Mouse (Mus musculus): ENCODE data around the gene Lipo1.
"Not testable (repeated sequence)": the region's sequence is repeated elsewhere in the genome, so short reads cannot be mapped to it uniquely, and the experiment has no call there.

Lipo1 gene

DNA sequence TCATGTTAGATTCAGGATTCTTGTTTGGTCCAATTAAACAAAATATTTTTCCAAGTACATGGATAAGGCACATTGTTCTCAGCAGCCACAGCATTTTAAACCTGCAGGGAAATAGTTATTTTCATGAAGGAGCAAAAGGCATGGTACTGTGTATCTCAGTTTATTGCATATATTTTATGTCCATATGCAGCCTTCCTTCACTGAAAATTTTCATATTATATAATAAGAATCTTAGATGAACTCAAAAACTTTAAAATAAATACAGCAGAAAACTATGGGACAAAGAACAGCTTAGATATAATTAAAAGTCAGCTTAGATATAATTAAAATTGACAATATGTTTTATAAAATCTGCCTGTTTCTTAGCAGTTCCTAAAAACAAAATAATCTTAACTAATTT, at the start of gene Lipo1:
Gene Lipo1 (minus strand): TSS at position 101 of the 400 bp plus-strand sequence.
- DNase-seq (ENCODE audit: low read depth), result not testable (repeated sequence)

DNA sequence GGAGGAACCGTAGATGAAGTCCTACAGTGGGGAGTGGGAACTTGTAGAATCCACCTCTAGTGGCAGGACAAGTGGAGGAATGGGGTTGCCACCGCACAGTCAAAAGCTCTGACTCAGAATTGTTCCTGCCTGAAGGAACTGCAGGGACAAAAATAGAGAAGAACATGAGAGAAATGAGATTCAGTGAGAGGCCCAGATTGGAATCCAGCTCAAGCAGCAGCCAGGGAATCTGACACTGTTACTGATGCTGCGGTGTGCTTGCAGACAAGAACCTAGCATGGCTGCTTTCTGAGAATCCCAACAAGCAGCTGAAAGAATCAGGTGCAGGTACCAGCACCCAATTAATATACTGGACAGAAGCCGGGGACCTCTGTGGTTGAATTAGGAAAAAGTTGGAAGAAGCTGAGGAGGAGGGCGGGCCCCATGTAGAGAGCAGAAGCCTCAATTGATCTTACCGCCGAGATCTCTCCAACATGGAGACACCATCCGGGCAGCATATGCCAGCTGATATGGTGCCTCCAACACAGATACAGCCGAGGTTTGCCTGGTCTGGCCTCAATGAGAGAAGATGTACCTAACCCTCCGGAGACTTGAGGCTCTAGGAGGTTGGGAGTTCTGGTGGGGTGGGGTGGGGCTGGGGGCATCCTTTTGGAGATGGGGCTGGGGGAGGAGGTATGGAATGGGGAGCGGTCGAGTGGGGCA, 532 bp downstream of the Lipo1 start:
- DNase-seq (ENCODE audit: low read depth), result no peak

DNA sequence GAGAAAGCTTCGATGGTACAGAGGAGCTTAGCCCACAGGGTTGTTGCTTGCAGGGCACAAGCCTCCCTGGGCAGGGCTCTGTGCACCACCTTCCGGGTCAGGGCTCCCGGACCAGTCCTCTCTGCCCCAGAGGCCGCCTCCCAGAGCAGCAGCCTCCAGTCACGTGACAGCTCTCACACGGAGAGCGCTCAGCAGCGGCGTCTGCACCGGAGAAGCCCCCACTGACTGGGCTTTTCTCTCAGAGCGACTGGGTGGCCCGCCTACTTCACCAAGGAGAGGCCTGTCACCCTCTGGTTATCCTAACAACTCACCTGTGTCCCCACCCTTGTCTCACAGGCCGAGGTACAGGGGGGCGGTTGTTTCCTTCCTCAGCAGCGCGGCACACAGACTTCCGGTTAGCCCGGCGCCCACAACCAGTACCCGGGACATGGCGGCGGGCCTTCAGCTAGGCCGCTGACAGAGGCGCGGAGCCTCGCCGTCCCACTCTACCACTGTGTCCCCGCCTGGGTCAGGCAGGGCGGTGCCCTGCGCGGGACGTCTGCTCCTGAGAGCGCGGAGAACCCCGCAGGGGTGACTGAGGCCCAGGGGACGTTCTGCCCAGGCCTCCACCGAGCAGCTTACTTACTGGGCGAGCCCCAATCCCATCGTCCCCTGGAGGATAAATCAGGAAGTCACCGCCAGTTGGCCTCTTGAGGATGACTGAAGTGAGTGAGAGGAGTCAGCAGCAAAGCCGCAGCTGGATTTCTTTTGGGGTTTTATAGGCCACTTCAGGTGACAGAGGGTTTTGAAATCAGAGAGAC, 25.8 kb downstream of the Lipo1 start, which contains the start of gene Lipo3:
Gene Lipo3 (minus strand): TSS at position 665 of the 800 bp plus-strand sequence.
- not testable (repeated sequence) for DNase-seq (ENCODE audit: low read depth)

DNA sequence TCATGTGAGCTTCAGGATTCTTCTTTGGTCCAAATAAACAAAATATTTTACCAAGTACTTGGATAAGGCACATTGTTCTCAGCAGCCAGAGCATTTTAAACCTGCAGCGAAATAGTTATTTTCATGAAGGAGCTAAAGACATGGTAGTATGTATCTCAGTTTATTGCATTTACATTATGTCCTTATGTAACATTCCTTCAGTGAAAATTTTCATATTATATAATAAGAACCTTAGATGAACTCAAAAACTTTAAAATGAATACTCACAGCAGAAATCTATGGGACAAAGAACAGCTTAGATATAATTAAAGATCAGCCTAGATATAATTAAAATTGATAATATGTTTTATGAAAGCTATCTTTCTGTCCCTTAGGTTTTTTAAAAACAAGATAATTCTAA, 36.0 kb downstream of the Lipo1 start, which contains the start of gene Lipo2:
Gene Lipo2 (minus strand): TSS at position 101 of the 400 bp plus-strand sequence.
- DNase-seq (ENCODE audit: low read depth), result not testable (repeated sequence)
